ENCODE assay signal across 8 mouse cellular contexts in genomic region chr7:79515221-79515743, GRCm38 (mm10). TPM values are rescaled to one million over a fixed set of nuclear protein-coding genes. Genes with fewer than 3 reads are reported as not detected.
DNase-seq lines count a peak whose midpoint lies in the region; ATAC-seq and TF ChIP-seq lines count a peak whose summit lies in the region.

No protein-coding gene starts in this region.

- no peaks in the 10 kb centered on the region for H3K36me3 ChIP-seq in heart, postnatal 0 days (replicated peaks; ENCODE audit: control insufficient read depth, insufficient read depth, low read length)
- H3K36me3 ChIP-seq in forebrain, embryonic 15.5 days: no peaks in the 10 kb centered on the region
- no peaks in the 10 kb centered on the region for H3K36me3 ChIP-seq in midbrain, embryonic 11.5 days (ENCODE audit: control insufficient read depth, insufficient read depth, low read length)

- 2% methylated on average over 50 of the region's 57 CpGs for WGBS in heart, postnatal 0 days
- WGBS in forebrain, embryonic 15.5 days: 1% methylated on average over 57 of the region's 57 CpGs
- WGBS in midbrain, embryonic 11.5 days: 2% methylated on average over 57 of the region's 57 CpGs

- ATAC-seq in heart, postnatal 0 days (ENCODE audit: insufficient read depth, low read depth): no peak
- ATAC-seq in forebrain, embryonic 15.5 days (replicated peaks): 0 out of 2 replicates have a peak, but pooled peaks have one; percentile 5
- ATAC-seq in midbrain, embryonic 11.5 days (ENCODE audit: low FRiP score): peak; percentile 23

- H3K4me3 ChIP-seq in heart, postnatal 0 days (ENCODE audit: low read depth, low read length): peak overlapping the region; percentile 40
- H3K4me3 ChIP-seq in forebrain, embryonic 15.5 days: peak overlapping the region; percentile 34
- H3K4me3 ChIP-seq in midbrain, embryonic 11.5 days (ENCODE audit: low read depth, low read length): peak overlapping the region; percentile 28

- H3K9ac ChIP-seq in heart, postnatal 0 days (replicated peaks; ENCODE audit: low read depth, low read length): no peak overlapping the region
- H3K9ac ChIP-seq in forebrain, embryonic 15.5 days (replicated peaks): peak overlapping the region; percentile 61
- H3K9ac ChIP-seq in midbrain, embryonic 11.5 days (ENCODE audit: low read length): peak overlapping the region; percentile 65

- DNase-seq in heart, postnatal 0 days (ENCODE audit: low spot score): no peak
- DNase-seq in heart, postnatal 36 days: no peak
- peak; percentile 79 for DNase-seq in cerebellum, adult 11-12 months
- peak; percentile 95 for DNase-seq in midbrain, embryonic 11.5 days (ENCODE audit: low spot score, missing footprints)
- DNase-seq in c-Kit-positive CD71-positive TER-119-positive erythroid progenitor cells, embryonic 14.5 days (ENCODE audit: low spot score): no peak
- no peak for DNase-seq in spleen, postnatal 14 days (ENCODE audit: low spot score in 2 of 2)
- no peak for DNase-seq in urinary bladder, postnatal 14 days (ENCODE audit: low spot score)

- H3K27ac ChIP-seq in heart, postnatal 0 days (ENCODE audit: low read depth): no peak overlapping the region
- H3K27ac ChIP-seq in forebrain, embryonic 15.5 days (replicated peaks): peak overlapping the region; percentile 98
- peak overlapping the region; percentile 67 for H3K27ac ChIP-seq in midbrain, embryonic 11.5 days (ENCODE audit: low read depth, low read length)

- peaks cover 92% of the 10 kb centered on the region for H3K27me3 ChIP-seq in heart, postnatal 0 days (ENCODE audit: control insufficient read depth, insufficient read depth, low read length)
- H3K27me3 ChIP-seq in forebrain, embryonic 15.5 days: no peaks in the 10 kb centered on the region
- peaks cover 85% of the 10 kb centered on the region for H3K27me3 ChIP-seq in midbrain, embryonic 11.5 days (ENCODE audit: control insufficient read depth, insufficient read depth, low read length)

- TF ChIP-seq EP300 in heart, postnatal 0 days (IDR thresholded peaks at IDR 0.05; ENCODE audit: low read depth): no peak

- no peaks in the 10 kb centered on the region for H3K9me3 ChIP-seq in heart, postnatal 0 days (replicated peaks; ENCODE audit: control insufficient read depth, low read length)
- no peaks in the 10 kb centered on the region for H3K9me3 ChIP-seq in forebrain, embryonic 15.5 days
- no peaks in the 10 kb centered on the region for H3K9me3 ChIP-seq in midbrain, embryonic 11.5 days (ENCODE audit: control insufficient read depth, low read length)

- H3K4me2 ChIP-seq in heart, postnatal 0 days (ENCODE audit: low read depth, low read length): peak overlapping the region; percentile 57
- H3K4me2 ChIP-seq in forebrain, embryonic 15.5 days (replicated peaks): peak overlapping the region; percentile 61
- H3K4me2 ChIP-seq in midbrain, embryonic 11.5 days: peak overlapping the region; percentile 47

- intact Hi-C loops in heart, postnatal 36 days (cut with DNase I): no loop called here

- TF ChIP-seq CTCF in heart, postnatal 0 days (IDR thresholded peaks at IDR 0.05; ENCODE audit: low read depth): no peak

- H3K4me1 ChIP-seq in heart, postnatal 0 days (ENCODE audit: control insufficient read depth, insufficient read depth): peaks cover 7% of the 10 kb centered on the region
- H3K4me1 ChIP-seq in forebrain, embryonic 15.5 days: peaks cover 99% of the 10 kb centered on the region
- peaks cover 65% of the 10 kb centered on the region for H3K4me1 ChIP-seq in midbrain, embryonic 11.5 days (ENCODE audit: control insufficient read depth, insufficient read depth, low read length)

RNA-seq across cellular contexts. Expression of gene Polg, which starts 49.1 kb away (rescaled TPM):
- 32.6 and 87.4 TPM in 2 replicates for total RNA-seq in heart, postnatal 0 days (2014; rRNA removed; ENCODE audit: low replicate concordance)
- 15.9 and 17.1 TPM in 2 replicates for polyA plus RNA-seq in heart, postnatal 0 days (2015; fragmentation: Nextera tagmentation; extraction: Ambion mirVana)
- total RNA-seq in heart, postnatal 36 days (2021): 10 to 100 TPM; 58.9 to 60.7 TPM
- polyA plus RNA-seq in forebrain, embryonic 15.5 days (2015; fragmentation: Nextera tagmentation; extraction: Ambion mirVana): 32.9 and 35.8 TPM in 2 replicates
- polyA plus RNA-seq in midbrain, embryonic 11.5 days (2014; fragmentation: Nextera tagmentation; extraction: Ambion mirVana): 24.0 and 26.7 TPM in 2 replicates

Comparison
In these comparisons a context has a peak if more than half of its experiments do, and no peak if none do; other contexts are left out.
1. DNase-seq: peak in cerebellum, adult 11-12 months (single experiment) and midbrain, embryonic 11.5 days (single experiment); none in heart, postnatal 0 days (single experiment), heart, postnatal 36 days (0 of 2), c-Kit-positive CD71-positive TER-119-positive erythroid progenitor cells, embryonic 14.5 days (single experiment), spleen, postnatal 14 days (0 of 2) and urinary bladder, postnatal 14 days (single experiment).
2. Peak in every context shown above with its lines, with median percentiles within 50 percentile points of each other: H3K4me2 ChIP-seq and H3K4me3 ChIP-seq.